Mouse (Mus musculus) lung, adult 2 months (tissue): ENCODE results near the gene Rbbp5.

Experiments
- CTCF ChIP-seq: fragments of 200-500 bp; IDR thresholded peaks from 2 replicates; pipeline ENCODE4 v1.5.1; 2011; ENCODE audit warnings: mild to moderate bottlenecking, low read length, control low read depth; ENCODE audit not compliant: insufficient read depth
- POLR2A ChIP-seq: fragments of 200-500 bp; IDR thresholded peaks from 2 replicates; pipeline ENCODE4 v1.6.1; 2011; ENCODE audit warnings: low read depth, mild to moderate bottlenecking, control low read depth, low read length, borderline replicate concordance; ENCODE audit errors: extremely low read depth

DNA sequence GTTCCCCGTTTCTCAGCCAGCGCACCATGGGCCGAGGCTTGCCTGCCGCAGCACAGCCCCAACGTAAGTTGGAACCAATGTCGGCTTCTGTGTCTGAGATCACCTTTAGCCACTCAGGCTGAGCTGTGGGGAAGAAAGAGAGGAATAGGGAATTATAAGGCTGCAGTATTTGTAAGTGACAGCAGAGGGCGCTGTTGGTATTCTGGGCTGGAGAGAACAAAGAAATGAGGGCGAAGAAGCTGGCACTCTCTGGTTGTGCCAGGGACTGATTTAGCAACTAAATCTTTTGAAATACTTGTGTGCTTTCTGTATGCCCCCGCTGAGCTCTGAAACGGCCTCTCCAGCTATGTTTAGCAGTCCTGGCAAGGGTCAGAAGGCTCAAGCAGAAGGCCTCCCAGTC is 48.7 kb downstream of the Rbbp5 start:
- no peak for TF ChIP-seq POLR2A
- TF ChIP-seq CTCF: peak; percentile 50
